Mouse (Mus musculus): ENCODE measurements around the gene Ncam1. TPM values are rescaled to one million over a fixed set of nuclear protein-coding genes. Genes with fewer than 3 reads are reported as not detected.

Ncam1 gene
- total RNA-seq, 2 experiments from 2014 or later: 7.6 to 8.1 TPM

DNA sequence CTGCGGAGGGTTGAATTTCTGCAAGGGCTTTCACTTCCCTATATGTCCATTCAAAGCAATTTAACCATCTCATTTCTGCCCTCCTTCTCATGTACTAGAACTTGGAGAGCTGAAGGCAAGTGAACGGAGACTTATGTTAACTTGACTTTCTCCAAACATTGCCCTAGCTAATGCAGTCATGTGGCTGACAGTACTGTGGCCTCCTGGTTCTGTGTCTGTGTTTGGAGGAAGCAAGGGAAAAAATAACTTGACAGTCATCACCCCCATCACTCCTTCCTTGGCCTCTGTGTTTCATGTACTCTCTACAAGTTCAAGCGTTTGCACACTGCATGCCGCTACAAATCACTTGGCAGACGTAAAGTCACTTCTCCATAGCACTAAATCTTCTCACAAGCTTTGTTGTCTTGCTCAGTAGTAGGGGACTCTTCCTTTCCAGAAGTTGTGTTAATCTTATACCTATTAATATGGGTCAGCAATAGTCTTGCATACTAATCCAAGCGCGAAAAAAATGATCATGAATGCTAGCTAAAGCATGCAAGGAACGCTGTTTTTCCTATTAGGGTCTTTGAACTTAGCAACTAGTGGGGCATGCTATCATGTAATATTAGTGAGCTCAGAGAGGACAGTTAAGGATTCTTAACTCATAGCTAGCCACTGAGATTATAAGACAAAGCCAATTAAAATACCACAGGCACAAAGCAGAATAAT, 115.0 kb downstream of the Ncam1 start:
- no peak for ATAC-seq (replicated peaks; ENCODE audit: low FRiP score, poor library complexity, severe bottlenecking)

- no peak for ATAC-seq (replicated peaks; ENCODE audit: low FRiP score, poor library complexity, severe bottlenecking)
Measured at GRCm38 (mm10) chr9:49681848-49682469, 116.8 kb downstream of the Ncam1 start.

GRCm38 (mm10) chr9:49679270-49679669, 119.5 kb downstream of the Ncam1 start:
- ATAC-seq (replicated peaks; ENCODE audit: low FRiP score, poor library complexity, severe bottlenecking): no peak

DNA sequence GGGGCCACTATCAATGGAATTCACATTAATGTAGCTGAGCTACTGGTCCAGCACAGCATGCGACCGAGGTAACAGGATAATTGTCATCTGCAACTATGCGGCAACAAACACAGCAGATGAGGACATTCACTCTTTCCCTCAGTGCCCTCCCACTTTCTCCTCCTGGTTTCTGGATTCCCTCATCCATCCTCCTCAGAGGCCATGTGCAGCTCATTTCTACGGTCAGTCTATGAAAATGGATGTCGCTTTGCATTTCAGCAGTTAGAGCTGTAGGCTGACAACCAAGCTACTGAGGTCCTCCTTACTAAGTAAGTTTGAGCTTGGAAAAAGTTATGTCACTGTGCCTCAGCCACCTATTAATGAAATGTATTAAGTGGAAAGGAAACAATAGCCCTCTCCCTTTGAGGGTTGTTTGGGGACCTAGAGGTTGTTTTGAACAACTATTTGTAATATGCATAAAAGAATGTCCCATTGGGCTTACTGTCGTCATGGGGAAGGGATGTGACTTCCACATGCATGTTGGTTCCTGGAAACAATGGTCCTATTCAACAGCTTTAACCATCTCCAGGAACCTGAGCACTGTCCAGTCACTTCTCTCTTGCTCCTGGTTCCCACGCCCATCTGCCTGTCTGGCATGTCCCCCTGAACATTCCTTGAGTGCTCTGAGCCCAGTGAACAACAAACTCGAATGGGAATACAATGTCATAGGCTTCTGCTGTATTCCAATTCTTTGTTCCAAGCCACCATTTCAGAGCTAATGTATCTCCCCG, 122.8 kb downstream of the Ncam1 start:
- no peak for ATAC-seq (replicated peaks; ENCODE audit: low FRiP score, poor library complexity, severe bottlenecking)

DNA sequence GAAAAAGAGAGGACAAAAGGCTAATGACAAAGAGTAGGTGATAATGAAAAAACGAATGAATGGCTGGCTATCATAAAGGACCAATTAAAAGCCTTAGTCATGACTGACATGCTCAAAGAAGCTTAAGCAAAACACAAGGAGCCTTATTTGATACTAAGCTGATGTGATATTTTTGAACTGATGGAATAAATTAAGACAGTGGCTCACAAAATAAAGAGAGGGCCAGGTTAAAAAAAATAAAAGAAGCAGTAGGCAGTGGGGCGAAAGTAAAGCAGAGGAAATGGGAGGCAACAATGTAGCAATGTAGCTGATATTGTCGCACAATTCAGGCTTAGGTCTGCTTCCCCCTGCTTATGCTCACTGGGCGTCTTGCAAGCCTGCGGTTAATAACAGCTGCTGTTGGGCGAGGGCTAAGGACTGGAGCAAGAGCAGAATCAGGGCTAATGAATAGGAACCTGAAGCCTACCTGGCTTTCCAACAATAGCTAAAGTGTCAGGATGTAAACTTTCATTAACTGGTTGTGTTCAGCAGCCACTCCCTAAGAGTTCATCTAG, 126.0 kb downstream of the Ncam1 start:
- no peak for ATAC-seq (replicated peaks; ENCODE audit: low FRiP score, poor library complexity, severe bottlenecking)

- no peak for ATAC-seq (replicated peaks; ENCODE audit: low FRiP score, poor library complexity, severe bottlenecking)
Measured at GRCm38 (mm10) chr9:49667066-49667465, 131.7 kb downstream of the Ncam1 start.

DNA sequence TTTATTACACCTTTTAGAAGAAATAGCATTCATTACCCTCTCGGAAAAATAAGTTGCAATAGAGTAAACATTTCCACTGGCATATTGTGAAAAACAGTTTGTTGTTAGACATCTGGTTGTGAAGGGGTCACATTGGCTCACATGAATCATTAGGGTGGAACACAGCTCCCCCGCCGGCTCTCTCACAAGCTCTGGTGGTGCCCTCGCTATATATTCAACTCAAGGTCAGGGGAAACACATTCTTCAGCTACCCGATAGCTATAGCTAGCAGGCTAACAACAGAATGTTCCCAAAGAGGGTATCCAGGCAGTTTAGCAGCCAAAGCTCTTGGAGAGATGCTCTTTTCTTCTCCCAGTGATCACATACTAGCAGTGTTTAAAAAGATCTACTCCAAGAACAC, 133.4 kb downstream of the Ncam1 start:
- no peak for ATAC-seq (replicated peaks; ENCODE audit: low FRiP score, poor library complexity, severe bottlenecking)

DNA sequence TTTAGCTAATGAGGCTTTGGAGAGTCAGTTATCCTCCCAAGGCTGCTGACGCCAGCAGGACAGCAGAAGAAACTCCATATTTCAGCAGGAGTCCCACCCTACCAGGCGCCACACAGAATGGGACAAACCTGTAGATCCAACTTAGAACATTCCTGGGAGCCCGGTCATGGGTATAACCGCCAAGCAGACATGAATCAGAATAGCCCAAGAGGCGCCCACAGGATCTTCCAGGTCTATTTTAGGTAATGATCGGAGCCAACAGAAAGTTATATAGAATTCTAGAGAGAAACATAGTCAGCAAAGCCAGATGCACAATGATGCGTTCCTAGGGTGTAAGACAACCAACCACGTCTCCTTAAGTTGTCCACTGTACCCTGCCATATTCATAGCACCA, 134.8 kb downstream of the Ncam1 start:
- no peak for ATAC-seq (replicated peaks; ENCODE audit: low FRiP score, poor library complexity, severe bottlenecking)

DNA sequence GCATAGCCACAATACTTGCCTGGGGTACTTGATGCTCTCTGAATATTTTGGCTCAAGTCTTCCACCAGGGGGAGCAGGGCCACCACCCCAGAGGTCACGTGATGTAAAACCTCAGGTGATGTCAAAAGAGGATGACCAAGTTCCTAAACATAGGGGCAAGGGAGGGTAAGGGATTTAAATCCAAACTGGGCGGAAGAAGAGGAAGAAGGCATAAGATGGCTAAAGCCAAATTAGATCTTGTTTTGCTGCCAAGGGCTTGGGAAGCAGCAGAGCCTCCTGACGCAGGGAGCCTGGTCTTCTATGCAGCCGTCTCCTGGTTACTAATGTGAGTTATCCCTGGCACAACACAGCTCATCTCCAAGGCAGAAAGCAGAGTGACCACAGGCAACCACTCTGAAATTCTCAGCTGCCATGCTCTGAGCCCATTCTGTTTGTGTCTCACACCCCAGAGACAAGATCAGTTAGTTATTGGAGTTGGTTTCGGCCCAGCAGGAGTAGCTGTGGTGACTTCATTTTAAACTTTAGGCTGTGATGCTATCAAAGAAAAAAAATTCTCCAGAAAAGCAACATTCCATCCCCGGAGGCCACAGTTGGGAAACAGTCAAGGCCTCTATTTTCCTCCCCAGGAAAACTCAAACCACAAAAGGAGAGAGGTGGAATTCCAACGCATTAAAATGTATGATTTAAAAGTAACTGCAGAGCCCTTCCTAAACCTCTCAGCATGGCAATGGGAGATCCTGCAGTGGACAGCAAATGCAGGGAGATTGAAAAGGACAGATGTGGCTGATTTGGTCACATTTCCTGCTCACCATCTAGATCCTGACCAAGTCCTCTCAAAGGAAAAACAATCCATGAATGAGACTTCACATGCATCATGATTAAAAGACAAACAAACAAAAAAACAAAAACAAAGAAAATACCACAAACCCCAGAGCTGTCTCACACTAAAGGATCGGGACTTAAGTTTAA, 135.5 kb downstream of the Ncam1 start:
- ATAC-seq (replicated peaks; ENCODE audit: low FRiP score, poor library complexity, severe bottlenecking): no peak

DNA sequence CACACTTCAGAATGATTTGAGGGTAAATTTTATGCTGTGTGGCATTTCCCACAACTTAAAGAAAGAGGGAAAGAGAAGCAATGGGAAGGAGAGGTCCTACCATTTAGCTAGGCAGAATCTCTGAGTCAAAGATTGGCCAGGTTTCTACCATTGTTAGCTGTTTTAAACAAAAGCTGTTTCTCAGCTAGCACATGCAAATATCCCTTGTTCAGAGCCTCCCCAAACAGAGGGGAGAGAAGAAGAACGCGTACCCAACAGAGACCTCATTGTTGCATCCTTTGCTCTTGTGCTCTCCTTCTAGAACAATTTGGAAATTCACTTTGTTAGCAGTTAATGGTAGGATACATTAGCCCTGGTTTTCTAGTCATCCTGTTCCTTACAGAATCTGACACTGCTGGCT, 137.2 kb downstream of the Ncam1 start:
- ATAC-seq (replicated peaks; ENCODE audit: low FRiP score, poor library complexity, severe bottlenecking): no peak

DNA sequence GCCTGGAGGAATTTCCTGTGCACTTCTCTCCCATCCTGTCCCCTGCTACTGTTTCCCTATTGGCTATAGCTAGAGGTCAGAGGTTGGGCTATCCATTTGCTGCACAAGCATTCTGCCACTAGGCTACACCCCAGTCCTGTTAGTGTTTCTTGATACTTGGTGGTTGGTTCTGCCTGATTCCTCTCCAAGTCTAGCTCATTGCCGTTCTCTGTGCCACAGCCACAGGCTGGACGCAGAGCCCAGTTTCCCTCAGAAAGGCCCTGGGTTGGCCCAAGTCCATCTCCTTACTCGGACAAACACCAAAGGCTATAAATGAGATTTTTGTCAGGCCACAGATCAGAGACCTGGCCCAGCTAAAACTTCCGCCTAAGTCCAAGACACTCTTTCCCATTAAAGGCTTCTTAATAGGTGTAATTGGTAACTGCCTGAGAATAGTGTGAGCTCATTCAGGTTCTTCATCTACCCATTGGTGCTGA, 140.3 kb downstream of the Ncam1 start:
- no peak for ATAC-seq (replicated peaks; ENCODE audit: low FRiP score, poor library complexity, severe bottlenecking)

DNA sequence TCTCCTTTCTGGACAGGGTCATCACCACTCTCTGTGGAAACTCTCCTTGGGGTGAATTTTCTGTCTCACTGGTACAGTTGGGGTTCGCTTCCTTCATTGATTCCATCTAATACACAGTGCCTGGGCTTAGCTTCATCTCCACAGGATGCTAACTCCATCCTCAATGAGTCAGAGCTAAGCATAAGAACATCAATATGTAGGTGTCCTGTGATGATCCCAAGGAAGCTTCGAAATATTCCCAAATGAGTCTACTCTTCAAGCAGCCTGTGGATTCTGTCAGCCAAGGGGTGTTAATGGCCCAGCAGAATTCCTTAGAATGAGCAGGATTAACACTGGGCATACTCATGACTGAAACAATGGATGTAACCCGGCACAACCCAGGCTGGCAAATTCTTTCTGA, 144.3 kb downstream of the Ncam1 start:
- no peak for ATAC-seq (replicated peaks; ENCODE audit: low FRiP score, poor library complexity, severe bottlenecking)

- no peak for ATAC-seq (replicated peaks; ENCODE audit: low FRiP score, poor library complexity, severe bottlenecking)
Measured at GRCm38 (mm10) chr9:49653478-49654245, 145.1 kb downstream of the Ncam1 start.

DNA sequence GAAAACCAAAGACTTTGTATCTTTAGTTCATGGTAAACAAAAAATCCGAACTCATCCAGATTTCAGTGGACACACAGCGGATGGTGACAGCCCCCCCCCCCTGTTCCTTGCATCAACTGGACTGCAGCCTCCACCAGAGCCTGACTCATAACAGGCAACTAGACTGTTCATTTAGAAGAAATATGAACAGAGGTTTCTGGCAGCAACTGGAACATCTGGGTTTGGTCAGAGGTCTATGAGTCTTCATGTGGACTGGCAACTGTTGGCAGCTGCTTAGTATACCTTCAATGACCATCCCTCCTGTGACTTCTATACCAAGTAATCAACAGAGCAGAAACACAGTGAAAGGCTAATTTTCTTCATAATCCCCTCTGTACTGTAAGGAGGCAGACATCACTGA, 154.4 kb downstream of the Ncam1 start:
- ATAC-seq (replicated peaks; ENCODE audit: low FRiP score, poor library complexity, severe bottlenecking): no peak

- no peak for ATAC-seq (replicated peaks; ENCODE audit: low FRiP score, poor library complexity, severe bottlenecking)
Measured at GRCm38 (mm10) chr9:49640764-49641163, 158.0 kb downstream of the Ncam1 start.

DNA sequence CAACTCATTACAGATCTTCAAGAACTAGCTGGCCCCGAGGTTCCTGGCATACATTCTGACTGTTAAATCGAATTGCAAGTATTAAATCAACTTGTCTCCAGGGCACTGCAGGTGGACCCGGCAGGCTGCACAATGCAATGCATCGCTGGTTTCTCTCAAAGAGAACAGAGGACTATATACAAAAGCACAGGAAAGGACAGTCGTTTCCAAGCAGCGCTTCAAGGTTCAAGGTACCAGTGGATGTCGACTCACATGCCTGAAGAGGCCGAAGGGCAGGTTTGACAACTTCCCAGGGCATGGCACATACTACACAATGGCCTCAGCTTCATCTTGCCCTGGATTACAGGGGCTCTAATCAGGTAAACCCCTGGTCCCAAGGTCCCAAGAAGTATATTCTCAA, 158.6 kb downstream of the Ncam1 start:
- ATAC-seq (replicated peaks; ENCODE audit: low FRiP score, poor library complexity, severe bottlenecking): no peak

GRCm38 (mm10) chr9:49637955-49638354, 160.8 kb downstream of the Ncam1 start:
- no peak for ATAC-seq (replicated peaks; ENCODE audit: low FRiP score, poor library complexity, severe bottlenecking)

GRCm38 (mm10) chr9:49635668-49636326, 162.9 kb downstream of the Ncam1 start:
- no peak for ATAC-seq (replicated peaks; ENCODE audit: low FRiP score, poor library complexity, severe bottlenecking)
